12 mouse cellular contexts compared by ENCODE assay signal in genomic region chr6:37011597-37011996, GRCm38 (mm10).
"Had no signal": no experiment of that assay in that cellular context is flagged by ENCODE, and none has a peak within 500 bp of the region (broad histone marks: within the 10 kb centered on the region; RNA-seq: fewer than 3 reads in every experiment).

No protein-coding gene starts in this region.

- DNase-seq: kidney, adult 2 months; kidney, postnatal 36 days; liver, embryonic 13.5 days; lung, adult 2 months; lung, postnatal 14 days; midbrain, embryonic 14.5 days; retina, postnatal 1 day; right cerebral cortex, postnatal 14 days; thymus, postnatal 36 days had no signal

- H3K4me1 ChIP-seq: limb, embryonic 15.5 days; liver, embryonic 13.5 days; stomach, embryonic 15.5 days had no signal

- H3K9me3 ChIP-seq: limb, embryonic 15.5 days; liver, embryonic 13.5 days; neural tube, embryonic 13.5 days; stomach, embryonic 15.5 days had no signal

- H3K4me3 ChIP-seq: limb, embryonic 15.5 days; liver, embryonic 13.5 days; neural tube, embryonic 13.5 days; stomach, embryonic 15.5 days had no signal

- H3K4me2 ChIP-seq: limb, embryonic 15.5 days; liver, embryonic 13.5 days; neural tube, embryonic 13.5 days; stomach, embryonic 15.5 days had no signal

- H3K27me3 ChIP-seq: limb, embryonic 15.5 days; liver, embryonic 13.5 days; neural tube, embryonic 13.5 days; stomach, embryonic 15.5 days had no signal

- H3K27ac ChIP-seq: limb, embryonic 15.5 days; liver, embryonic 13.5 days; neural tube, embryonic 13.5 days; stomach, embryonic 15.5 days had no signal

- H3K36me3 ChIP-seq: limb, embryonic 15.5 days; liver, embryonic 13.5 days; stomach, embryonic 15.5 days had no signal

- H3K9ac ChIP-seq: limb, embryonic 15.5 days; liver, embryonic 13.5 days; neural tube, embryonic 13.5 days; stomach, embryonic 15.5 days had no signal
